Mouse (Mus musculus): ENCODE data around the gene Hspb2. TPM values are rescaled to one million over a fixed set of nuclear protein-coding genes. Genes with fewer than 3 reads are reported as not detected.
A peak's percentile ranks its signal among the peaks of the same experiment; 100 is the strongest.

Gene Hspb2
- 0.42 and 0.54 TPM in 2 replicates for polyA plus RNA-seq (2015; fragmentation: Nextera tagmentation; extraction: Ambion mirVana)

DNA sequence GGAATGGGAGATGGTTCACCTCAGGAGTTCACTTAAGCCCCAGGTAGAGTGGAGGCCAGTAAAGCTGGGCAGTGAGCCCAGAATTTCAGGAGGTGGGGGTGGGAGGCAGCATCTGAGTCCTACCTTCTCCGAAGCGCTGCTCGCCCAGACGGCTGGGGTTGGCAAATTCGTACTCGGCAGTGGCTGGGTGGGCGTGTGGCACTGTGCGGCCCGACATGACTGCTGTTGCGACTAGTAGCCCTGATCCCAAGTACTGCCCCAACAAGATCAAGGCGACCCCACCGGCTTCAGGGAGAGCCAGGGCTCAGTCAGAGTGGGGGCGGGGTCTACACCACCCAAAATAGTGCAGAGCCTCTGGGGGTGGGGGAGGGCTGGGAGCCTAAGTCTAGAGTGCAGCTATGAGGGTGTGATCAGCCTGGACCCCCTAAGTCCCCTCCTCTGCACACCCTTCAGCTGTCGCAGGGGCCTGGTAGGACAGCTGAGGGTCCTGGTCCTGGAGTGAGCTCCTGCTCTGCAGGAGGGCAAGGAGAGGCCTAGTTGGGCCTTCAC lies at the start of gene Hspb2:
TSS of gene Hspb2 (minus strand) at position 301 of the 549 bp plus-strand sequence.
- H3K27ac ChIP-seq = no peak within 1 kb of the TSS
- no peak within 1 kb of the TSS for H3K4me3 ChIP-seq (replicated peaks)
- H3K4me2 ChIP-seq (replicated peaks) = no peak within 1 kb of the TSS
- no peaks in the 10 kb centered on the region for H3K36me3 ChIP-seq
- no peak within 1 kb of the TSS for H3K9ac ChIP-seq (replicated peaks)
- 0 out of 2 replicates have a peak, but pooled peaks cover 4% of the 10 kb centered on the region for H3K27me3 ChIP-seq
- H3K4me1 ChIP-seq (replicated peaks) = no peaks in the 10 kb centered on the region
- 69% methylated on average over 14 of the region's 14 CpGs for WGBS
- ATAC-seq = no peak
- no peaks in the 10 kb centered on the region for H3K9me3 ChIP-seq

DNA sequence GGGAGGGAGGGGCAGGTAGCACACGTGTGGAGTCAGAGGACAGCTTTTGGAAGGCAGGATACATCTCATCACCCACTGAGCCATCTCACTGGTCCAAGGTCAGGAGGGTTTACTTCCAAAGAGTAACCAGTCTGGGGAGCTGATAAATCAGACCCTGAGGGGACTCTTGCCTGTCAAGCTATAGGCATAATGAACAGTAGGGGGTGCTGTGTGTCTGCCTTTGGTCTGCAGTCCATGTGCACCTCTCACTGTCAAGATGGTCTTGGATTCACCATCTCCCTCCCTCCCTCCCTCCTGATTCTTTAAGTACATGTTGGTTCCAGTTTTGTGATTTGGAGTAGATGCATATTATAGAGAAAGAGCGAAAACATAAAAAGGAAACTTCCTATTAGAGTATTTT lies 48.8 kb upstream of the Hspb2 start:
- 69% methylated on average over 2 of the region's 2 CpGs for WGBS
- H3K36me3 ChIP-seq = peaks cover 77% of the 10 kb centered on the region
- H3K4me2 ChIP-seq (replicated peaks) = no peak overlapping the region

DNA sequence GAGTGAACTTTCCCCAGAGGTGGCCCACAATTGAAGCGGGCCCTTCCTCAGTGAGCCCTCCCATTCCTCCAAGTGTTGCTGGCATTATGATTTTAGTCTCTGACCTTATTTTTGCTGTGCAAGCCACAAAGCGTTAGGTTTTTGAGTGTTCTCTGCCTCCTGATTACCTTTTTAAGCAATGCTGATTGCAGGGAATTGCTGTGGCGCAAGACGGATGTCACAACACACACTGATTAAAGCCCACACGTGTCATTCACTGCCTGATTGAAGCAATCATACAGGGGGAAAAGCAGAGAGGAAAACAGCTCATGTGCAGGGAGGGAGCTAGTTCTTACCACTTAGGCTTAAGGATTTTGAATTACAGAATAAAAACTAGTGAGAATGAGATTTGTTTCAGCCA lies 46.2 kb upstream of the Hspb2 start:
- 92% methylated on average over 5 of the region's 5 CpGs for WGBS

More for the DNA sequence above, 48.8 kb upstream of the Hspb2 start:
- no peaks in the 10 kb centered on the region for H3K4me1 ChIP-seq (replicated peaks)
- H3K4me3 ChIP-seq (replicated peaks) = no peak overlapping the region
- ATAC-seq = no peak
- H3K27ac ChIP-seq = no peak overlapping the region
- H3K9ac ChIP-seq (replicated peaks) = no peak overlapping the region
- H3K27me3 ChIP-seq = no peaks in the 10 kb centered on the region
- no peaks in the 10 kb centered on the region for H3K9me3 ChIP-seq

DNA sequence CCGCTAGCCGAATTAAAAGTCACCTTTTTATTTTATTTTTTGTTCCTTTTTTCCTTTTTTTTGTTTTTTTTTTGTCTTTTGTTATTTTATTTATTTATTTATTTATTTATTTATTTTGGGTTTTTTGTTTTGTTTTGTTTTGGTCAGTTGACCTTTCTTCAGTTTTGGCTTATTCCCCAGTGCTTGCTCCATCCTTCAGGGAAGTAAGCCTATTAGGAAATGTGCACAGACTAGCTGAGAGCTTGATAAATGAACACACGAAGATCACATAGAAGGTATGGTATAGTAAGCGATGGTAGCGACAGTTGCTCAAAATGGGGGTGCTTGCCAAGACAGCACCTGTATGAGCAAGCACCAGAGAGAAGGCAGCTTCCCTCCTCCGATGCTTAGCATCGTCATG lies 45.5 kb upstream of the Hspb2 start:
- H3K4me3 ChIP-seq (replicated peaks) = no peak overlapping the region
- H3K4me2 ChIP-seq (replicated peaks) = no peak overlapping the region
- no peaks in the 10 kb centered on the region for H3K4me1 ChIP-seq (replicated peaks)
- H3K27ac ChIP-seq = no peak overlapping the region
- H3K36me3 ChIP-seq = peaks cover 65% of the 10 kb centered on the region
- H3K27me3 ChIP-seq = no peaks in the 10 kb centered on the region
- no peak for ATAC-seq
- no peaks in the 10 kb centered on the region for H3K9me3 ChIP-seq
- H3K9ac ChIP-seq (replicated peaks) = no peak overlapping the region
- 92% methylated on average over 7 of the region's 7 CpGs for WGBS

More for the DNA sequence above, 46.2 kb upstream of the Hspb2 start:
- Histone ChIP-seq H3K9me3 (no peaks in the 10 kb centered on the region), H3K36me3 (peaks cover 69% of the 10 kb centered on the region), H3K4me3 (replicated peaks) (no peak overlapping the region), H3K27ac (no peak overlapping the region), H3K9ac (replicated peaks) (no peak overlapping the region), H3K4me2 (replicated peaks) (no peak overlapping the region), H3K4me1 (replicated peaks) (no peaks in the 10 kb centered on the region), H3K27me3 (no peaks in the 10 kb centered on the region)
- ATAC-seq = no peak

DNA sequence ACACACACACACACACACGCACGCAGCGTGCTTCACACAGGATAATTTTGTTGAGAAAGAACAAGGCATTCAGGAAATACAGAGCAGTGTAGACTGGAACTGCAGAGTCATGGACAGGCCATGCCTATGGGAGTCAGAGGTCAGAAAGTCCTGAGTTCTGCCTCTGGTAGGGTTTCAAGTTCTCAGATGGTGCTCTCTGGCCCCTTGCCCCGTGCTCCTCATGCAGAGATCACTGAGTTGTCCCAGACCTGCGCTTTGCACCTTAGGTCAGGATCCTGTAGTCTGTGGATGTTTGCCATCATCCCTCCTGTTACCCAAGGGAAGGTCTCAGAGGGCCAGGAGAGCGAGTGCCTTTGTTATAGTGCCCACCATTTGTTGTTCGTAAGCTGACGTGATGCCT lies 44.6 kb upstream of the Hspb2 start:
- Histone ChIP-seq H3K36me3 (peaks cover 65% of the 10 kb centered on the region), H3K9ac (replicated peaks) (no peak overlapping the region)
- WGBS = 92% methylated on average over 8 of the region's 8 CpGs

DNA sequence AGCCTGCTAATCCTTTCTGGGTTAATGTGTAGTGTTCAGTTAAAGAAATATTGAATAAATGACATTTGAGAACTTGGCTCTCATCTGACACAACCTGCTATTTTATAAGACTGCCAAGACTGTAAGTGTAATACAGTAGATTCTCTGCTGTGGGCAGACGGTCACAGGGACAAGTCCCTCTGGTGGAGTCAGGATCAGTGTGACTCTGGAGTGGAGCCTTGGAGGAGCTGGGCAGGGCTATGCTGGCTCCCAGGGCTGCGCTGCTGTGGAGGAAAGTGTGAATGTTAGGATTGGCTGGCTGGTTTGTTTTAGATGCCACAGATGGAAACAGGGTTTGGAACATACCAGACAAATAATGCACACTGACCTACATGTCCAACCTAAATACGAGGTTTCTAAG lies 43.1 kb upstream of the Hspb2 start:
- no peak for ATAC-seq
- peaks cover 63% of the 10 kb centered on the region for H3K36me3 ChIP-seq

More for the DNA sequence above, 44.6 kb upstream of the Hspb2 start:
- no peaks in the 10 kb centered on the region for H3K9me3 ChIP-seq
- H3K27me3 ChIP-seq = no peaks in the 10 kb centered on the region
- no peaks in the 10 kb centered on the region for H3K4me1 ChIP-seq (replicated peaks)
- no peak overlapping the region for H3K4me3 ChIP-seq (replicated peaks)
- H3K27ac ChIP-seq = no peak overlapping the region
- no peak for ATAC-seq
- H3K4me2 ChIP-seq (replicated peaks) = no peak overlapping the region

DNA sequence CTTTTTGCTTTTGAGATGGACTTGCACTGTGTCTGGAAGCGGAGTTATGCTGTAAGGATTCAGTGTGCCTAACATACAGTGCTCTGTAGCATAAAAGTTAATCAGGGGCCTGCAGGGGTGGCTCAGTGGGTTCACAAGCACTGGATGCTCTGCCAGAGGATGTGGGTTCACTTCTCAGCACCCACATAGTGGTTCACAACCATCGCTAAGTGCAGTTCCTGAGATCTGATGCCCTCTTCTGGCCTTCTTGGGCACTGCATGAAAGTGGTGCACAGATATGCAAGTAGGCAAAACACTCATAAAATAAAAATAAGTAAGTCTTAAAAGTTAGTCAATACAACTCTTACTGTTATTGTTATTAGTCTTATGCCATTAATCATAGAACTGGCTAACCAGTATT lies 30.0 kb upstream of the Hspb2 start:
- no peak overlapping the region for H3K4me3 ChIP-seq (replicated peaks)
- peaks cover 80% of the 10 kb centered on the region for H3K36me3 ChIP-seq
- H3K4me2 ChIP-seq (replicated peaks) = no peak overlapping the region
- ATAC-seq = no peak
- no peaks in the 10 kb centered on the region for H3K4me1 ChIP-seq (replicated peaks)
- no peaks in the 10 kb centered on the region for H3K27me3 ChIP-seq
- 64% methylated on average over 2 of the region's 2 CpGs for WGBS
- no peak overlapping the region for H3K9ac ChIP-seq (replicated peaks)
- H3K27ac ChIP-seq = no peak overlapping the region
- H3K9me3 ChIP-seq = no peaks in the 10 kb centered on the region

More for the DNA sequence above, 43.1 kb upstream of the Hspb2 start:
- Histone ChIP-seq H3K9ac (replicated peaks) (no peak overlapping the region), H3K4me1 (replicated peaks) (no peaks in the 10 kb centered on the region), H3K9me3 (no peaks in the 10 kb centered on the region), H3K27ac (no peak overlapping the region), H3K4me3 (replicated peaks) (no peak overlapping the region), H3K27me3 (no peaks in the 10 kb centered on the region), H3K4me2 (replicated peaks) (no peak overlapping the region)
- WGBS = 92% methylated on average over 3 of the region's 3 CpGs

DNA sequence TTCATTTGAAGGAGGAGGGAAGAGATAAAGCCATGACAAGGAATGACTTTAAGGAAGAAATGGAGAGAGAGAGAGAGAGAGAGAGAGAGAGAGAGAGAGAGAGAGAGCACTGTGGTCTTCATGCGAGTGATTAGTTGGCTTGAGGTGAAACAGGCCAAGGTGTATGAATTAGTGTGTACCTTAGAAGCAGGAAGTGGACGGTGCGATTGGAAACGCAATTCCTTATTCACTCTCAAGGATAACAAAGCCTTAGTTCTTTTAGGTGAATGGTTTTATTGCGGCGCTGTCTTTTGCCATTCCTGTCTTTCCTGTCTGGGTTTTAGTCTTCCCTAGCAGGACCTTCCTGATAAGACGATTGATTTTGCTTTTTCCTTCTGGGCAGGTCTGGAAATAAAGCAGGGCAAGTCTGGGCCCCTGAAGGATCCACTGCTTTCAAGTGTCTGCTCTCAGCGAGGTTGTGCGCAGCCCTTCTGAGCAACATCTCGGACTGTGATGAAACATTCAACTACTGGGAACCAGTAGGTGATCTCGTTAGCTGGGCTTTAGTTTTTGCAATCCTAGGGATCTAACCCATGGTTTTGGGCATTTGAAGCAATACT lies 24.1 kb upstream of the Hspb2 start:
- peak overlapping the region; percentile 90 for H3K4me3 ChIP-seq (replicated peaks)
- peaks cover 20% of the 10 kb centered on the region for H3K4me1 ChIP-seq (replicated peaks)
- H3K4me2 ChIP-seq (replicated peaks) = peak overlapping the region; percentile 89
- H3K27ac ChIP-seq = no peak overlapping the region
- peak overlapping the region; percentile 86 for H3K9ac ChIP-seq (replicated peaks)
- ATAC-seq = no peak
- H3K27me3 ChIP-seq = no peaks in the 10 kb centered on the region
- 69% methylated on average over 11 of the region's 11 CpGs for WGBS
- no peaks in the 10 kb centered on the region for H3K9me3 ChIP-seq
- peaks cover 34% of the 10 kb centered on the region for H3K36me3 ChIP-seq

DNA sequence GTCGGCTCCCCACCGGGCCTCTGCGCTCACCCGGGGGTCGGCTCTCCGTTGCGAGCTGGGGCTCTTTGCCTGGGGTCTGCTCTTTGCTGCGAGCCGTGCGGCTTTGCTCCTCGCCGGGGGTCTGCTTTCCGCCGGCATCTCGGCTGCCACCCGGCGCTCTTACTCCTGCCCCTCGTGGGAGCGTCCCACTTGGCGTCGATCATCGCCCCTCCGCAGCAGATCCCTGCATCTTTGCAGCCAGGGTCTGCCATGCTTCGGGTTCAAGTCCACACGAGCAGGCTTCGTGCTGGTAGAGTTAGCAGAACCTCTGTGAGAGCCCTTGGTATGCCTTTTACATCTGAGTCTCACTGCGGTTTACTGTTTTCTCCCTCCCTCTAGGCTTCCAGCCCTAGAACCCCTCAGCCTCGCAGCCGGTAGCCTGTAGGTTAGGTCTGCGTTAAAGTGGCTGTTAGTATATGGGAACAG lies 23.5 kb upstream of the Hspb2 start:
- peak overlapping the region; percentile 90 for H3K4me3 ChIP-seq (replicated peaks)
- ATAC-seq = no peak; the same call in none of the 2 replicates
- peaks cover 20% of the 10 kb centered on the region for H3K4me1 ChIP-seq (replicated peaks)
- H3K36me3 ChIP-seq = peaks cover 29% of the 10 kb centered on the region
- H3K9me3 ChIP-seq = no peaks in the 10 kb centered on the region
- peak overlapping the region; percentile 89 for H3K4me2 ChIP-seq (replicated peaks)
- H3K9ac ChIP-seq (replicated peaks) = peak overlapping the region; percentile 86
- H3K27ac ChIP-seq = peak overlapping the region; percentile 91
- WGBS = under 1% methylated on average over 29 of the region's 30 CpGs
- no peaks in the 10 kb centered on the region for H3K27me3 ChIP-seq

- Histone ChIP-seq H3K4me1 (replicated peaks) (peaks cover 20% of the 10 kb centered on the region), H3K4me2 (replicated peaks) (peak within 1 kb of the TSS; percentile 89), H3K36me3 (peaks cover 23% of the 10 kb centered on the region), H3K9me3 (no peaks in the 10 kb centered on the region), H3K27ac (peak within 1 kb of the TSS; percentile 91), H3K4me3 (replicated peaks) (peak within 1 kb of the TSS; percentile 90), H3K9ac (replicated peaks) (peak within 1 kb of the TSS; percentile 86), H3K27me3 (no peaks in the 10 kb centered on the region)
- peak; percentile 88 for ATAC-seq
- under 1% methylated on average over 50 of the region's 51 CpGs for WGBS
These were observed 22.9 kb upstream of the Hspb2 start, which contains the start of the genes Alg9 and 1110032A03Rik for GRCm38 (mm10) chr9:50774991-50775612. TSS of gene Alg9 (plus strand) at chr9:50775019. TSS of gene 1110032A03Rik (minus strand) at chr9:50775520.

DNA sequence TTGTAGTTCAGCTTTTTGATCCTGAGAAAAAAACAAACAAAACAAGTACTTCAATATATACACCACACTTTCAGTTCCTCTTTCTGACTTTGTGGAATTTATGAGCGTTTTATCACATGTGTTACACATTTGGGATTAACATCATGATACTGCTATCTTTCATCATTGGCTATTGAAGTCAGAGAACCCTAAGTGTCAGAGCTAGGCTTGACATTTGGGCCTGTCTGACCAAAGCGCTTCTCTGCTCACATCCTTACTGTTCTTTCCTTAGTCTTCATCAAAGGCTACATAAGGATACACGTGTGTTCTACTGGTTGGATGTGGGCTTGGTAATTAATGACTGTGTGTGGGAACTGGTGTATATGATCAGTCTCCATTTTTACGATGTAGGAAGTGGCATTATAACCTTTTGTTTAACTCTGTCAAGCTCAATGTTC lies 21.9 kb upstream of the Hspb2 start:
- ATAC-seq = no peak
- peak overlapping the region; percentile 86 for H3K9ac ChIP-seq (replicated peaks)
- peak overlapping the region; percentile 90 for H3K4me3 ChIP-seq (replicated peaks)
- H3K27ac ChIP-seq = peak overlapping the region; percentile 91
- 77% methylated on average over 4 of the region's 4 CpGs for WGBS
- H3K27me3 ChIP-seq = no peaks in the 10 kb centered on the region
- peak overlapping the region; percentile 89 for H3K4me2 ChIP-seq (replicated peaks)
- no peaks in the 10 kb centered on the region for H3K9me3 ChIP-seq
- H3K36me3 ChIP-seq = peaks cover 13% of the 10 kb centered on the region
- peaks cover 29% of the 10 kb centered on the region for H3K4me1 ChIP-seq (replicated peaks)

- Histone ChIP-seq H3K4me2 (replicated peaks) (no peak overlapping the region), H3K4me3 (replicated peaks) (no peak overlapping the region), H3K36me3 (peaks cover 10% of the 10 kb centered on the region), H3K27me3 (no peaks in the 10 kb centered on the region), H3K27ac (no peak overlapping the region), H3K4me1 (replicated peaks) (peaks cover 33% of the 10 kb centered on the region), H3K9ac (replicated peaks) (no peak overlapping the region), H3K9me3 (no peaks in the 10 kb centered on the region)
- 80% methylated on average over 2 of the region's 2 CpGs for WGBS
- no peak for ATAC-seq
These were observed 17.9 kb upstream of the Hspb2 start for GRCm38 (mm10) chr9:50770011-50770410.
